Mouse (Mus musculus): ENCODE results near the gene Tmem183a. TPM values are rescaled to one million over a fixed set of nuclear protein-coding genes. Genes with fewer than 3 reads are reported as not detected.
A peak's percentile ranks its signal among the peaks of the same experiment; 100 is the strongest.

The Tmem183a gene
- polyA plus RNA-seq, 1 experiment = 45.7 TPM

GRCm38 (mm10) chr1:134385176-134385575 is 23.4 kb upstream of the Tmem183a start:
- Histone ChIP-seq H3K27ac (ENCODE audit: control insufficient read depth, insufficient read depth, low read depth, low read length, poor library complexity) (no peak overlapping the region), H3K4me3 (replicated peaks; ENCODE audit: control insufficient read depth, low read depth, low read length) (no peak overlapping the region), H3K4me1 (ENCODE audit: control insufficient read depth, insufficient read depth, low read length) (no peaks in the 10 kb centered on the region; the same call in 1 of the 2 replicates)
- TF ChIP-seq POLR2A (IDR thresholded peaks at IDR 0.05; ENCODE audit: borderline replicate concordance, control insufficient read depth, low read depth, low read length) = no peak
- no peak for TF ChIP-seq CTCF (IDR thresholded peaks at IDR 0.05; ENCODE audit: control insufficient read depth, insufficient read depth, low read length)

- H3K4me1 ChIP-seq (ENCODE audit: control insufficient read depth, insufficient read depth, low read length) = no peaks in the 10 kb centered on the region; the same call in 1 of the 2 replicates
- TF ChIP-seq POLR2A (IDR thresholded peaks at IDR 0.05; ENCODE audit: borderline replicate concordance, control insufficient read depth, low read depth, low read length) = no peak
- TF ChIP-seq CTCF (IDR thresholded peaks at IDR 0.05; ENCODE audit: control insufficient read depth, insufficient read depth, low read length) = no peak
- WGBS = 88% methylated on average over 4 of the region's 4 CpGs
- H3K27ac ChIP-seq (ENCODE audit: control insufficient read depth, insufficient read depth, low read depth, low read length, poor library complexity) = no peak overlapping the region
- no peak overlapping the region for H3K4me3 ChIP-seq (replicated peaks; ENCODE audit: control insufficient read depth, low read depth, low read length)
Measured at GRCm38 (mm10) chr1:134384581-134384980, 22.8 kb upstream of the Tmem183a start.

GRCm38 (mm10) chr1:134381795-134382625 is 20.2 kb upstream of the Tmem183a start:
- no peak overlapping the region for H3K4me3 ChIP-seq (replicated peaks; ENCODE audit: control insufficient read depth, low read depth, low read length)
- no peak for TF ChIP-seq CTCF (IDR thresholded peaks at IDR 0.05; ENCODE audit: control insufficient read depth, insufficient read depth, low read length)
- no peak overlapping the region for H3K27ac ChIP-seq (ENCODE audit: control insufficient read depth, insufficient read depth, low read depth, low read length, poor library complexity)
- 10% methylated on average over 19 of the region's 19 CpGs for WGBS
- no peaks in the 10 kb centered on the region; the same call in 1 of the 2 replicates for H3K4me1 ChIP-seq (ENCODE audit: control insufficient read depth, insufficient read depth, low read length)

GRCm38 (mm10) chr1:134381051-134381450 is 19.3 kb upstream of the Tmem183a start:
- no peak overlapping the region for H3K4me3 ChIP-seq (replicated peaks; ENCODE audit: control insufficient read depth, low read depth, low read length)
- TF ChIP-seq CTCF (IDR thresholded peaks at IDR 0.05; ENCODE audit: control insufficient read depth, insufficient read depth, low read length) (no peak), POLR2A (IDR thresholded peaks at IDR 0.05; ENCODE audit: borderline replicate concordance, control insufficient read depth, low read depth, low read length) (no peak)
- WGBS = 82% methylated on average over 2 of the region's 2 CpGs
- H3K27ac ChIP-seq (ENCODE audit: control insufficient read depth, insufficient read depth, low read depth, low read length, poor library complexity) = no peak overlapping the region
- H3K4me1 ChIP-seq (ENCODE audit: control insufficient read depth, insufficient read depth, low read length) = no peaks in the 10 kb centered on the region; the same call in 1 of the 2 replicates

- no peak overlapping the region for H3K27ac ChIP-seq (ENCODE audit: control insufficient read depth, insufficient read depth, low read depth, low read length, poor library complexity)
- no peak overlapping the region for H3K4me3 ChIP-seq (replicated peaks; ENCODE audit: control insufficient read depth, low read depth, low read length)
- TF ChIP-seq CTCF (IDR thresholded peaks at IDR 0.05; ENCODE audit: control insufficient read depth, insufficient read depth, low read length) (no peak), POLR2A (IDR thresholded peaks at IDR 0.05; ENCODE audit: borderline replicate concordance, control insufficient read depth, low read depth, low read length) (no peak)
- no peaks in the 10 kb centered on the region for H3K4me1 ChIP-seq (ENCODE audit: control insufficient read depth, insufficient read depth, low read length)
- 74% methylated on average over 2 of the region's 2 CpGs for WGBS
Measured at GRCm38 (mm10) chr1:134374124-134374523, 12.3 kb upstream of the Tmem183a start.

- no peak overlapping the region for H3K27ac ChIP-seq (ENCODE audit: control insufficient read depth, insufficient read depth, low read depth, low read length, poor library complexity)
- TF ChIP-seq CTCF (IDR thresholded peaks at IDR 0.05; ENCODE audit: control insufficient read depth, insufficient read depth, low read length) = 0 out of 2 replicates have a peak, but pooled peaks have one; percentile 9
- TF ChIP-seq POLR2A (IDR thresholded peaks at IDR 0.05; ENCODE audit: borderline replicate concordance, control insufficient read depth, low read depth, low read length) = no peak
- no peak overlapping the region for H3K4me3 ChIP-seq (replicated peaks; ENCODE audit: control insufficient read depth, low read depth, low read length)
- H3K4me1 ChIP-seq (ENCODE audit: control insufficient read depth, insufficient read depth, low read length) = no peaks in the 10 kb centered on the region; the same call in 1 of the 2 replicates
- WGBS = 51% methylated on average over 9 of the region's 9 CpGs
Measured at GRCm38 (mm10) chr1:134368777-134369337, 7.1 kb upstream of the Tmem183a start.

GRCm38 (mm10) chr1:134365491-134365890 is 3.7 kb upstream of the Tmem183a start:
- H3K4me1 ChIP-seq (ENCODE audit: control insufficient read depth, insufficient read depth, low read length) = peaks cover 2% of the 10 kb centered on the region; the same call in 1 of the 2 replicates
- WGBS = 60% methylated on average over 5 of the region's 5 CpGs
- H3K27ac ChIP-seq (ENCODE audit: control insufficient read depth, insufficient read depth, low read depth, low read length, poor library complexity) = no peak overlapping the region
- H3K4me3 ChIP-seq (replicated peaks; ENCODE audit: control insufficient read depth, low read depth, low read length) = no peak overlapping the region
- TF ChIP-seq POLR2A (IDR thresholded peaks at IDR 0.05; ENCODE audit: borderline replicate concordance, control insufficient read depth, low read depth, low read length) = no peak
- TF ChIP-seq CTCF (IDR thresholded peaks at IDR 0.05; ENCODE audit: control insufficient read depth, insufficient read depth, low read length) = no peak

GRCm38 (mm10) chr1:134363194-134363593 is 1.4 kb upstream of the Tmem183a start:
- H3K4me1 ChIP-seq (ENCODE audit: control insufficient read depth, insufficient read depth, low read length) = peaks cover 2% of the 10 kb centered on the region; the same call in 1 of the 2 replicates
- 64% methylated on average over 4 of the region's 4 CpGs for WGBS
- TF ChIP-seq POLR2A (IDR thresholded peaks at IDR 0.05; ENCODE audit: borderline replicate concordance, control insufficient read depth, low read depth, low read length) (no peak), CTCF (IDR thresholded peaks at IDR 0.05; ENCODE audit: control insufficient read depth, insufficient read depth, low read length) (no peak)
- H3K4me3 ChIP-seq (replicated peaks; ENCODE audit: control insufficient read depth, low read depth, low read length) = no peak overlapping the region
- no peak overlapping the region for H3K27ac ChIP-seq (ENCODE audit: control insufficient read depth, insufficient read depth, low read depth, low read length, poor library complexity)

All from bone marrow, adult 2 months (tissue).